Mouse (Mus musculus) left cerebral cortex, postnatal 4 days (tissue): ENCODE data around the gene Dock3. TPM values are rescaled to one million over a fixed set of nuclear protein-coding genes. Genes with fewer than 3 reads are reported as not detected.

Source experiments
- microRNA-seq: library from miRNA; unstranded; fragments of <30 nt; microRNA quantifications from one replicate; pipeline ENCODE4 v1.2.0, GENCODE M21; 2022
- total RNA-seq, 2 experiments: library from RNA; stranded (reverse); gene quantifications; 2 replicates each; pipeline ENCODE4 v1.2.3; 2021

The Dock3 gene
- total RNA-seq, 2 experiments from 2014 or later = 159 to 181 TPM

Small RNAs within 50 kb of the gene (microRNA-seq; reads per million reads assigned to microRNA genes)
- gene Gm22238 = not detected

Other genes starting within 250 kb of the Dock3 start
- gene Mapkapk3, start 58.0 kb upstream of the Dock3 start, total RNA-seq = 1 to 10 TPM; 3.3 to 4.8 TPM
- gene Cish, start 64.1 kb upstream of the Dock3 start, total RNA-seq = 10 to 100 TPM; 16.4 to 17.5 TPM
- gene Hemk1, start 106.4 kb upstream of the Dock3 start, total RNA-seq = 10 to 100 TPM; 15.9 to 18.1 TPM
- 1 to 10 TPM; 5.3 to 5.4 TPM for gene 6430571L13Rik, start 108.7 kb upstream of the Dock3 start, total RNA-seq
- gene Cacna2d2, start 167.7 kb upstream of the Dock3 start, total RNA-seq = 10 to 100 TPM; 31.9 to 50.0 TPM